Mouse (Mus musculus): ENCODE results near the gene Atg16l2.

Atg16l2 gene

GRCm38 (mm10) chr7:101301881-101302456 lies at the start of gene Atg16l2:
Atg16l2 (minus strand) TSS chr7:101302251.
- peak; percentile 94 for DNase-seq (ENCODE audit: low read depth, low spot score)

- DNase-seq (ENCODE audit: low read depth, low spot score), result peak; percentile 44
Measured at GRCm38 (mm10) chr7:101349861-101350260, 47.8 kb upstream of the Atg16l2 start.

- DNase-seq (ENCODE audit: low read depth, low spot score), result no peak
Measured at GRCm38 (mm10) chr7:101348312-101348711, 46.3 kb upstream of the Atg16l2 start.

- DNase-seq (ENCODE audit: low read depth, low spot score), result no peak
Measured at GRCm38 (mm10) chr7:101347767-101348270, 45.8 kb upstream of the Atg16l2 start, which contains the start of gene Arap1. Arap1 (plus strand) TSS chr7:101348067.

GRCm38 (mm10) chr7:101346991-101347390 lies 44.9 kb upstream of the Atg16l2 start:
- DNase-seq (ENCODE audit: low read depth, low spot score), result no peak

- no peak for DNase-seq (ENCODE audit: low read depth, low spot score)
Measured at GRCm38 (mm10) chr7:101344892-101345291, 42.8 kb upstream of the Atg16l2 start.

- DNase-seq (ENCODE audit: low read depth, low spot score), result no peak
Measured at GRCm38 (mm10) chr7:101343135-101343534, 41.1 kb upstream of the Atg16l2 start.

GRCm38 (mm10) chr7:101341405-101341804 lies 39.4 kb upstream of the Atg16l2 start:
- no peak for DNase-seq (ENCODE audit: low read depth, low spot score)

- DNase-seq (ENCODE audit: low read depth, low spot score), result no peak
Measured at GRCm38 (mm10) chr7:101337401-101337800, 35.4 kb upstream of the Atg16l2 start.

- DNase-seq (ENCODE audit: low read depth, low spot score), result no peak
Measured at GRCm38 (mm10) chr7:101336686-101337085, 34.6 kb upstream of the Atg16l2 start.

- DNase-seq (ENCODE audit: low read depth, low spot score), result no peak
Measured at GRCm38 (mm10) chr7:101335228-101335627, 33.2 kb upstream of the Atg16l2 start.

- no peak for DNase-seq (ENCODE audit: low read depth, low spot score)
Measured at GRCm38 (mm10) chr7:101332045-101332831, 30.2 kb upstream of the Atg16l2 start.

GRCm38 (mm10) chr7:101330841-101331173 lies 28.8 kb upstream of the Atg16l2 start:
- DNase-seq (ENCODE audit: low read depth, low spot score), result no peak

GRCm38 (mm10) chr7:101330074-101330840 lies 28.2 kb upstream of the Atg16l2 start:
- DNase-seq (ENCODE audit: low read depth, low spot score), result no peak

- DNase-seq (ENCODE audit: low read depth, low spot score), result no peak
Measured at GRCm38 (mm10) chr7:101329606-101330005, 27.6 kb upstream of the Atg16l2 start.

GRCm38 (mm10) chr7:101328621-101329158 lies 26.6 kb upstream of the Atg16l2 start:
- peak; percentile 83 for DNase-seq (ENCODE audit: low read depth, low spot score)

GRCm38 (mm10) chr7:101327786-101328185 lies 25.7 kb upstream of the Atg16l2 start:
- DNase-seq (ENCODE audit: low read depth, low spot score), result no peak

GRCm38 (mm10) chr7:101327263-101327662 lies 25.2 kb upstream of the Atg16l2 start:
- no peak for DNase-seq (ENCODE audit: low read depth, low spot score)

GRCm38 (mm10) chr7:101326006-101326405 lies 24.0 kb upstream of the Atg16l2 start:
- no peak for DNase-seq (ENCODE audit: low read depth, low spot score)

GRCm38 (mm10) chr7:101324142-101324962 lies 22.3 kb upstream of the Atg16l2 start:
- DNase-seq (ENCODE audit: low read depth, low spot score), result no peak

- no peak for DNase-seq (ENCODE audit: low read depth, low spot score)
Measured at GRCm38 (mm10) chr7:101323141-101323594, 21.1 kb upstream of the Atg16l2 start.

All from telencephalon, adult 2 months (tissue).